Mouse (Mus musculus) liver, adult 2 months (tissue): ENCODE measurements around the gene Mmab. TPM values are rescaled to one million over a fixed set of nuclear protein-coding genes. Genes with fewer than 3 reads are reported as not detected.

Experiments
- DNase-seq: peaks from one replicate; pipeline ENCODE4 v3.0.0-alpha.2; 2011; ENCODE audit warnings: low read depth, low spot score; ENCODE audit errors: extremely low read depth
- H3K27ac ChIP-seq: fragments of 200-500 bp; replicated peaks from 2 replicates; pipeline ENCODE4 v1.5.1; 2012; ENCODE audit warnings: low read depth, mild to moderate bottlenecking, control low read depth, inconsistent platforms, low read length; ENCODE audit not compliant: insufficient read depth
- H3K27me3 ChIP-seq: fragments of 200-500 bp; 2 replicates; pipeline ENCODE4 v1.6.1; 2012; ENCODE audit warnings: mild to moderate bottlenecking, moderate library complexity, low read length, inconsistent platforms; ENCODE audit not compliant: control insufficient read depth, insufficient read depth
- H3K36me3 ChIP-seq: fragments of 200-500 bp; 2 replicates; pipeline ENCODE4 v1.6.1; 2012; ENCODE audit warnings: low read length, inconsistent platforms; ENCODE audit not compliant: control insufficient read depth, insufficient read depth
- H3K4me1 ChIP-seq: fragments of 200-500 bp; 2 replicates; pipeline ENCODE4 v1.6.1; 2011; ENCODE audit warnings: low read length; ENCODE audit not compliant: control insufficient read depth, insufficient read depth
- H3K4me3 ChIP-seq: fragments of 200-500 bp; 2 replicates; pipeline ENCODE4 v1.5.1; 2011; ENCODE audit warnings: low read depth, mild to moderate bottlenecking, control low read depth, low read length, moderate library complexity; ENCODE audit not compliant: insufficient read depth
- H3K79me2 ChIP-seq: fragments of 200-500 bp; 2 replicates; pipeline ENCODE4 v1.6.1; 2012; ENCODE audit warnings: inconsistent platforms, mild to moderate bottlenecking, low read length, moderate library complexity; ENCODE audit not compliant: control insufficient read depth, insufficient read depth
- H3K9ac ChIP-seq: fragments of 200-500 bp; 2 replicates; pipeline ENCODE4 v1.6.1; 2012; ENCODE audit warnings: low read depth, mild to moderate bottlenecking, control low read depth, inconsistent platforms, low read length
- CTCF ChIP-seq: fragments of 200-500 bp; IDR thresholded peaks from 2 replicates; pipeline ENCODE4 v1.5.1; 2011; ENCODE audit warnings: low read depth, low read length, control low read depth
- POLR2A ChIP-seq: fragments of 200-500 bp; IDR thresholded peaks from 2 replicates; pipeline ENCODE4 v1.6.1; 2011; ENCODE audit warnings: low read length, control low read depth; ENCODE audit not compliant: insufficient read depth; ENCODE audit errors: extremely low read depth
- WGBS: fragments of 180-500 bp; shearing (Covaris S2); methylation state at CpG from one replicate; pipeline ENCODE4 v1.1.7; 2018; 5-methylcytosine and 5-hydroxymethylcytosine counted together
- polyA plus RNA-seq: library from polyadenylated mRNA; depleted of rRNA; stranded (reverse); fragments of >200 nt; gene quantifications from 2 replicates; pipeline ENCODE4 v1.2.3, GENCODE M21; 2012
- total RNA-seq: library from RNA; depleted of rRNA; stranded (reverse); fragments of >200 nt; gene quantifications from 2 replicates; pipeline ENCODE4 v1.2.3, GENCODE M21; 2014

Mmab gene
- total and polyA plus RNA-seq, 2 experiments: 14.5 to 22.4 TPM

DNA sequence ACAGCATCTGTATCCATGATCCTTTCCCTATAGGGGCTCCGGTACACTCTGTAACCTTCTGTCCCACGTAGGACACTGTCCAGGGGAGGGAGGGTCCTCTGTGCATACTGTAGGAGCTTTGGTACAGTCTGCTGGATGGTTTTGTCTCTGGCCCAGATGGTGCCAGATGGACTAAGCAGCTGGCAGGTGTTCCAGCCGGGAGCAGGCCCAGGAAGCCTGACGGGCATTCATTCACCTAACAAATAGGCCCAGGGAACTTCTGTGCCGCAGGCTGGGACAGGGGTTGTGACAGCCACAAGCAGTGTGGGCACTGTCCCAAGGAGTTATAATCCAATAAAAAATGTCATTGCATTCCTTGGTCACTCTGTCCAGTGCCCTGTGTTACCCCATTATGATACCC, 19.9 kb downstream of the Mmab start:
- no peak for DNase-seq
- Histone ChIP-seq H3K9ac (no peak overlapping the region), H3K4me1 (peaks cover 18% of the 10 kb centered on the region), H3K4me3 (no peak overlapping the region), H3K27me3 (no peaks in the 10 kb centered on the region), H3K79me2 (no peaks in the 10 kb centered on the region), H3K36me3 (no peaks in the 10 kb centered on the region), H3K27ac (no peak overlapping the region)
- 72% methylated on average over 5 of the region's 5 CpGs for WGBS
- no peak for TF ChIP-seq CTCF
- TF ChIP-seq POLR2A: no peak

DNA sequence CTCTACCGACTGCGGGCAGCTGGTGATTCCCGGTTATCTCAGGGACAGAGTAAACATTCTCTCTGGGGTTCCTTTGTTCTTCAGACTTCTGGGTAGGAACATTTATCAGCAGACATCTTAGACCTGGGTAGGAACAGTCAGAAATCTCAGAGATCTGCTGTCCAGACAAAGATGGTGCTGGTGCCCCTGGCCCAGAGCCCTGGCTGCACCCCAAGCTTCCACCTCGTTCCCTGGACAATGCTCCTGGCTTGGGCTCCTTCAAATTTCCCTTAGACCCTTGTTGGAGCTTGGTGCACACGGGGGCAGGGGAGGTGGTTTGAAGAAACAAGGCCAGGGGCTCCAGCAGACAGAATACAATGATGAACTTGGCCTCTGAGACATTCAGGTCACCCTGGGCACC, 21.3 kb downstream of the Mmab start:
- no peak overlapping the region for H3K4me3 ChIP-seq
- no peak for DNase-seq
- TF ChIP-seq POLR2A: no peak
- no peak for TF ChIP-seq CTCF
- no peaks in the 10 kb centered on the region for H3K79me2 ChIP-seq
- no peak overlapping the region for H3K9ac ChIP-seq
- H3K27ac ChIP-seq: no peak overlapping the region
- H3K27me3 ChIP-seq: no peaks in the 10 kb centered on the region
- WGBS: 12% methylated on average over 5 of the region's 5 CpGs
- peaks cover 2% of the 10 kb centered on the region; the same call in 1 of the 2 replicates for H3K36me3 ChIP-seq
- peaks cover 18% of the 10 kb centered on the region for H3K4me1 ChIP-seq

DNA sequence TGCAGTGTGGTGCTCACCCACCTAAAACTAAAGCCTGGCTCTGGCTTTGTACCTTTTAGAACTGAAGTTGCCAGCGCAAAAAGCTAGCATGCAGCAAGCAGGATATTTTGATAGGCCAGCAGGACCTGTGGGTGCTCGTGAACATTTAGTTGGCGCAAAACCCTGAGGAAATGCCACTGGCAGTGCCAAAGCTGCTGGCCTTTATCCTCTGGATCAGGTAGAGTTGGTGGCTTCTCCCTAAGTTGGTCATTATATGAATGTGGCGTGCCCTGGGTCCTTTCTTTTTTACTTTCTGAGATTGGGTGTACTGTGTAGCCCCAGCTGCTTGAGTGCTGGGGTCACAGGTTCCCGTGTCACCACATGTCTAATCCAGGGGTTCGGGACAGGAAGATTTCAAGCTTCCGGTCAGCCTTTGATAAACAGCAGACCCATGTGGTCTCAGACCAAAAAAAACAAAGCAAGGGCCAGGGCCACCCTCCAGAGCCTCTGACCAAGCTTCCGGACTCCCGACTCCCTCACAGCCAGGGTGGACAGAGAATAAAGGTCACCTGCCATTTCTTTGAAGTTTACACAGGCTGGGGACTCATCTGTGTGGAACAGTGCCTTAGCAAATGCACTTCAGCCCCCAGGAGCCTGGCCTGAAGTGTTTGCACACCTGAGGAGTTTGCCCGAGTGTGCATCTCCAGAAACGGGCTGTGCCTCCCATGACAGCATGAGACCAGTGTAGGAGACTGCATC, 22.1 kb downstream of the Mmab start:
- H3K36me3 ChIP-seq: peaks cover 2% of the 10 kb centered on the region; the same call in 1 of the 2 replicates
- H3K4me1 ChIP-seq: peaks cover 17% of the 10 kb centered on the region
- no peaks in the 10 kb centered on the region for H3K79me2 ChIP-seq
- 12% methylated on average over 11 of the region's 11 CpGs for WGBS
- no peak overlapping the region for H3K4me3 ChIP-seq
- 0 out of 2 replicates have a peak overlapping the region, but pooled peaks have one; percentile 3 for H3K9ac ChIP-seq
- peak overlapping the region; percentile 62 for H3K27ac ChIP-seq
- TF ChIP-seq POLR2A (no peak), CTCF (no peak)
- no peaks in the 10 kb centered on the region for H3K27me3 ChIP-seq
- DNase-seq: peak; percentile 74

DNA sequence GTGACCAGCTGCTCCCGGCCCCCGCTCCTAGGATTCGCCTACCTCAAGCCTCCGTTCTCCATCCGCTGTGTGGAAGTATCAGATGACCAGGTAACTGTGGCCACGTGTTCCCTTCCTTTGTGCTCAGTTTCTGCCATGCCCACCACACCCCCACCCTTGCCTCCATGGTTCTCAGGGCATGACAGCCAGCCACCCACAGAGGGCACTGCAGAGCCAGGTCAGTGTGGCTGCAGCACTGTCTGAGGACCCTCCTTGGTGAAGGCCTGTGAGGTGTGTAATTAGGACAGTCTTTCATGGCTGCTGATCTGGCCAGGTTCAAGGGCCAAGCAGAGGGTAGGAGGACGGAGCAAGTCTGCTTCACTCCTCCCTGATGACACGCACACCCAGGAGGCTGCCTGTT, 25.3 kb downstream of the Mmab start:
- peak; percentile 57 for TF ChIP-seq CTCF
- TF ChIP-seq POLR2A: no peak
- 93% methylated on average over 8 of the region's 8 CpGs for WGBS
- H3K36me3 ChIP-seq: peaks cover 10% of the 10 kb centered on the region
- peaks cover 14% of the 10 kb centered on the region for H3K4me1 ChIP-seq
- H3K27me3 ChIP-seq: no peaks in the 10 kb centered on the region
- H3K79me2 ChIP-seq: no peaks in the 10 kb centered on the region
- H3K27ac ChIP-seq: no peak overlapping the region
- no peak overlapping the region for H3K9ac ChIP-seq
- H3K4me3 ChIP-seq: no peak overlapping the region
- no peak for DNase-seq

DNA sequence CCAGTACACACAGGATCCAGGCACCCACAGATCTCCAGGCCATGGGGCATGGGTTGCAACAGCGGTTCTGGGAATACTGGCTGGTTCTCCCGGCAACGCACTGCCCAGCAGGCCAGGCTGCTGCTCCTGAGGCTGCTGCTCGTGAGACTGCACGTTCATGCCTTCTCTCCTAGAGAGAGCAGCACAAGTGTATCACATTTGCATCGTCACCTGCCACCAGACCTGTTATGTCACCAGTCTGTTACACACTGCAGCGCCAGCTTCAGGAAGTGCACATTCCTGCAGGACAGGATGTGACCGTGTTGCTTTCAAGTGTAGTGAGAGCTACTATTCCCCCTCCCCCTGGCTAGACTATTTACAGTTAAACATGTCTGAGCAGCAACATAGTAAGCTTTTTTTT, 27.0 kb downstream of the Mmab start:
- Histone ChIP-seq H3K79me2 (no peaks in the 10 kb centered on the region), H3K9ac (no peak overlapping the region), H3K4me1 (peaks cover 8% of the 10 kb centered on the region; the same call in 1 of the 2 replicates), H3K27me3 (no peaks in the 10 kb centered on the region), H3K36me3 (peaks cover 13% of the 10 kb centered on the region), H3K4me3 (no peak overlapping the region), H3K27ac (no peak overlapping the region)
- 67% methylated on average over 8 of the region's 8 CpGs for WGBS
- no peak for TF ChIP-seq POLR2A
- no peak for DNase-seq

DNA sequence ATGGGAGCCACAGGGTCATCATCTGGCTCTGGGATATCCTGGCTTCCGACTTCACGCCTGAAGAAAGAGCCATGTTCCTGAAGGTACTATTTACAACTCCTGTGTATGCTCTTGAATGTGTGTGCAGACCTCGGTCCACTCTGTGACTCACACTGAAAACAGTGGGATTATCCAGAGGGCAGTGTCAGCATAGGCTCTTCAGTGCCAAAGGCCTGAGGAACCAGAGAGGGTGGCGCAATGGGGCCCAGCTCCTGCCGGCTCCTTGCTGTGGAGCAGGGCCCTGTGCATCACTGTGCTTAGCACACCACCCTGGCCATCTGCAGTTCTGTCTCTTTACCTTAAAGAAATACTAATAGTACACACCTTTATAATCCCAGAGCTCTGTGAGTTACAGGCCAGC, 28.3 kb downstream of the Mmab start:
- DNase-seq: no peak
- Histone ChIP-seq H3K36me3 (peaks cover 15% of the 10 kb centered on the region), H3K4me1 (no peaks in the 10 kb centered on the region), H3K79me2 (no peaks in the 10 kb centered on the region), H3K27me3 (no peaks in the 10 kb centered on the region), H3K27ac (no peak overlapping the region), H3K9ac (no peak overlapping the region), H3K4me3 (no peak overlapping the region)
- TF ChIP-seq CTCF: no peak
- TF ChIP-seq POLR2A: no peak
- 89% methylated on average over 5 of the region's 5 CpGs for WGBS
